Mouse (Mus musculus) stomach, postnatal 0 days (tissue): ENCODE measurements around the gene Gm49320. TPM values are rescaled to one million over a fixed set of nuclear protein-coding genes. Genes with fewer than 3 reads are reported as not detected.

Experiments used
- ATAC-seq: fragments of 200-750 bp; cut with Nextera tagmentation; 2 replicates; pipeline ENCODE4 v1.8.0; 2017; ENCODE audit not compliant: low FRiP score, low TSS enrichment
- DNase-seq: peaks from one replicate; pipeline ENCODE4 v3.0.0-alpha.2; 2016; ENCODE audit warnings: low spot score
- H3K27ac ChIP-seq: fragments of 300-500 bp; sonication (generic); replicated peaks from 2 replicates; pipeline ENCODE4 v1.5.1; 2014; ENCODE audit warnings: mild to moderate bottlenecking, control low read depth
- H3K27me3 ChIP-seq: fragments of 300-500 bp; sonication (generic); 2 replicates; pipeline ENCODE4 v1.6.1; 2014; ENCODE audit warnings: low read length; ENCODE audit not compliant: control insufficient read depth, insufficient read depth
- H3K36me3 ChIP-seq: fragments of 300-500 bp; sonication (generic); 2 replicates; pipeline ENCODE4 v1.6.1; 2014; ENCODE audit warnings: low read length, mixed read lengths; ENCODE audit not compliant: control insufficient read depth, insufficient read depth
- H3K4me1 ChIP-seq: fragments of 300-500 bp; sonication (generic); replicated peaks from 2 replicates; pipeline ENCODE4 v1.6.1; 2014; ENCODE audit warnings: antibody characterized with exemption; ENCODE audit not compliant: control insufficient read depth, insufficient read depth
- H3K4me2 ChIP-seq: fragments of 300-500 bp; sonication (generic); replicated peaks from 2 replicates; pipeline ENCODE4 v1.6.1; 2014; ENCODE audit warnings: low read depth, mild to moderate bottlenecking, control low read depth, moderate library complexity
- H3K4me3 ChIP-seq: fragments of 300-500 bp; sonication (generic); 2 replicates; pipeline ENCODE4 v1.5.1; 2014; ENCODE audit warnings: low read depth, low read length, control low read depth
- H3K9ac ChIP-seq: fragments of 300-500 bp; sonication (generic); 2 replicates; pipeline ENCODE4 v1.6.1; 2014; ENCODE audit warnings: mild to moderate bottlenecking, low read length, control low read depth, mixed read lengths
- H3K9me3 ChIP-seq: fragments of 300-500 bp; sonication (generic); 2 replicates; pipeline ENCODE4 v1.6.1; 2016; ENCODE audit warnings: low read length; ENCODE audit not compliant: control insufficient read depth
- CTCF ChIP-seq: IDR thresholded peaks from 2 replicates; pipeline ENCODE4 v1.5.1; 2016; ENCODE audit warnings: antibody characterized with exemption, low read depth, mild to moderate bottlenecking, moderate library complexity
- EP300 ChIP-seq: optimal IDR thresholded peaks from 2 replicates; pipeline ENCODE3; 2016; ENCODE audit warnings: antibody characterized with exemption
- whole genome bisulfite sequencing: fragments of 180-500 bp; shearing (Covaris S2); extraction: QIAGEN DNeasy Blood & Tissue Kit; methylation state at CpG from one replicate; pipeline ENCODE4 v1.1.7; 2014; 5-methylcytosine and 5-hydroxymethylcytosine counted together
- polyA plus RNA-seq: library from polyadenylated mRNA; unstranded; fragments of >200 nt; fragmentation: Nextera tagmentation; extraction: Ambion mirVana; gene quantifications from 2 replicates; pipeline ENCODE4 v1.2.1, GENCODE M21; 2015

Gm49320 gene
- polyA plus RNA-seq, 1 experiment from 2014 or later = 0.42 TPM

DNA sequence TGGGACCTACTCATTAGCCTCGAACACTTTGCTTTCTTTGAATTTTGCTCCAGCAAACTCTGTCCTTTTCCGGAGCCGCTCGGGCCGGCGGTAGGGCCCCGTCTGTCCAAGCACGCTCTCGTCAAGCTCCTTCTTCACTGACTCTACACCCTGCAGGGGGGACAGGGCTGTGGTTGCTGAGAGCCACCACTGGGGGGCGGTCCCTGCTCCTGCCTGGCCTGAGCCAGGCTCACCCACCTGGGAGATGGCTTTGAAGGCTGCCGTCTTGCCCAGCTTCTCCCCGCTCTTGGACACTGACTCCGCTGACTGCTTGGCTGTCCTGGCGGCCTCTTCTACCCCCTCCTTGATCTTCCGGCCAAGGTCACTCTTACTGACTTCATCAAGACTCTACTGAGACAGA is 29.0 kb downstream of the Gm49320 start:
- H3K27ac ChIP-seq = no peak overlapping the region
- H3K4me1 ChIP-seq = no peaks in the 10 kb centered on the region
- H3K9me3 ChIP-seq = no peaks in the 10 kb centered on the region
- TF ChIP-seq EP300 (no peak), CTCF (peak; percentile 65)
- ATAC-seq = peak; percentile 59; the same call in 1 of the 2 replicates
- H3K4me3 ChIP-seq = no peak overlapping the region
- 76% methylated on average over 15 of the region's 15 CpGs for WGBS
- no peak overlapping the region for H3K4me2 ChIP-seq
- no peak for DNase-seq
- peaks cover 41% of the 10 kb centered on the region for H3K36me3 ChIP-seq
- H3K9ac ChIP-seq = no peak overlapping the region
- no peaks in the 10 kb centered on the region for H3K27me3 ChIP-seq

- DNase-seq (no peak), ATAC-seq (no peak)
- Histone ChIP-seq H3K4me2 (no peak overlapping the region), H3K9ac (no peak overlapping the region), H3K4me1 (no peaks in the 10 kb centered on the region), H3K27ac (no peak overlapping the region), H3K36me3 (peaks cover 41% of the 10 kb centered on the region), H3K27me3 (no peaks in the 10 kb centered on the region), H3K9me3 (no peaks in the 10 kb centered on the region), H3K4me3 (no peak overlapping the region)
- 90% methylated on average over 6 of the region's 6 CpGs for WGBS
- no peak for TF ChIP-seq CTCF
- no peak for TF ChIP-seq EP300
Measured at GRCm38 (mm10) chr8:4269609-4270008, 30.9 kb downstream of the Gm49320 start.

DNA sequence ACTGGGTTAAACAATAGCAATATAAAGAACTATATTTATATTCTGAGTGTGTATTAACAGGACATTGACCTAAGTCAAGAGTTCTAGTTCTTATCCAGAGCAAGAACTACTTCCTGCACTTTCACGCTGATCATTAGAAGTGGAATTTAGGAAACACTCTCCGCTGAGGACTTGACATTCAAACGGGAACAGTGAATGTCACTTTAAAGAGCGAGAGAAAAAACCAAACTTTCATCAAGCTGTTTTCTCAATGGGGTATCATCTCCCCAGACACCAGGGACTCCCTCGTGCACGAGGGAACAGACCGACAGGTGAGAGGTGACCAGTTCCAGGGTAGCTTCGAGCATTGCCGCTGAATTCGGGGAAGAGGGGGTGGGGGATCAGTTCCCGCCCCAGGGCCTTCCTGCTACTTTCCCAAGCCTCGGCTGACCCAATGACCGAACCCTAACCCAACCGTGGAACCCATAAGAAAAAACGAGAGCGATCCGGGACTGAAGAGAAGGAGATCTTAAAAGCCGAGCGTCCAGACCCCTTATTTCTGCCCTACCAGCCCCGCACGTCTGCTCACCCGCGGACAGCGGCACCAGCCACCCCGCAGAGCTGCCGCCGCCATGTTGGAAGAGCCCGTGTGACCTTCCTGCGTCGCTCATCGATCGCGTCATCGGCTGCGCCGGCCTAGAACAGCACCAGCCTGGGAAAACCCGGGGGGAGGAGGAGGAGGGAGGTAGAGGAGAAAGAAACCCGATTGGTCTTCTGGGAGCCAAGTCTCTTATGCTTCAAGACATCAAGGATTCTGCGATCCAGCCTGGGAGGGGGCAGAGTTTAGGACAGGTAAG is 36.8 kb downstream of the Gm49320 start, which contains the start of gene Timm44:
Gene Timm44, minus strand, starts transcription at position 639 of the 836 bp plus-strand sequence.
- DNase-seq = peak; percentile 96
- peak within 1 kb of the TSS; percentile 77 for H3K4me2 ChIP-seq
- WGBS = under 1% methylated on average over 39 of the region's 39 CpGs

DNA sequence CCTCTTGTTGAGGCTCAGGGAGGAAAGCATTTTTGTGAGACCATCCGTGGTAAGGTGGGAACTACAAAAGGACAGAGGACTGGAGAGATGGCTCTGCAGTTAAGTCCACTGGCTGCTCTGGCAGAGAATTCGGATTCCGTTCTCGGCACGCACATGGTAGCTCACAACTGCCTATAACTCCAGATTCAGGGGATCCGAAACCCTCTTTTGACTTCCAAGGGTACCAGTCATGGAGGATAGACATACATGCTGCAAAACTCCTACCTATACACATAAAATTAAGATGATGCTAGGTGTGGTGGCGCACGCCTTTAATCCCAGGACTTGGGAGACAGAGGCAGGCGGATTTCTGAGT is 37.4 kb downstream of the Gm49320 start:
- Histone ChIP-seq H3K4me3 (peak overlapping the region; percentile 84), H3K9me3 (no peaks in the 10 kb centered on the region), H3K9ac (peak overlapping the region; percentile 89), H3K4me1 (0 out of 2 replicates have a peak, but pooled peaks cover 2% of the 10 kb centered on the region), H3K36me3 (peaks cover 8% of the 10 kb centered on the region; the same call in 1 of the 2 replicates), H3K4me2 (peak overlapping the region; percentile 77), H3K27me3 (no peaks in the 10 kb centered on the region), H3K27ac (peak overlapping the region; percentile 74; the same call in 1 of the 2 replicates)
- ATAC-seq (no peak), DNase-seq (no peak)
- WGBS = 19% methylated on average over 9 of the region's 9 CpGs
- TF ChIP-seq EP300 (no peak), CTCF (no peak)

More for the DNA sequence above, 36.8 kb downstream of the Gm49320 start, which contains the start of gene Timm44:
- peak within 1 kb of the TSS; percentile 74 for H3K27ac ChIP-seq
- H3K4me3 ChIP-seq = peak within 1 kb of the TSS; percentile 84
- no peaks in the 10 kb centered on the region for H3K9me3 ChIP-seq
- no peaks in the 10 kb centered on the region for H3K27me3 ChIP-seq
- H3K4me1 ChIP-seq = 0 out of 2 replicates have a peak, but pooled peaks cover 2% of the 10 kb centered on the region
- TF ChIP-seq EP300 (no peak), CTCF (no peak)
- H3K36me3 ChIP-seq = peaks cover 8% of the 10 kb centered on the region; the same call in 1 of the 2 replicates
- H3K9ac ChIP-seq = peak within 1 kb of the TSS; percentile 89
- peak; percentile 99 for ATAC-seq

DNA sequence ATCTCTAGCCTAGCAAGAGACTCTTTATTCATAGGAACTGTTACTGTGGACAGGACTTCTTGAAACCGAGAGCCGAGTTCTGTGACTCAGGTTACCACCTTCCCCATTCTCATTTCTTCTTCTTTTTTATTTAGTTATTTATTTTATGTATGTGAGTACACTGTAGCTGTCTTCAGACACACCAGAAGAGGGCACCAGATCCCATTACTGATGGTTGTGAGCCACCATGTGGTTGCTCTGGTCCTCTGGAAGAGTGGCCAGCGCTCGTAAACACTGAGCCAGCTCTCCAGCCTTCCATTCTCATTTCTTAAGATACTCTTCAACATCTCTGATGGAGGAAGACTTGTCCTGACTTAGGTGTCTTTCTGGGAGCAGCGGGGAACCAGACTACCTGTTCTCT is 54.1 kb downstream of the Gm49320 start:
- TF ChIP-seq EP300 (no peak), CTCF (peak; percentile 38)
- no peak overlapping the region for H3K4me2 ChIP-seq
- no peak overlapping the region for H3K27ac ChIP-seq
- WGBS = 88% methylated on average over 5 of the region's 5 CpGs
- H3K9ac ChIP-seq = no peak overlapping the region
- no peaks in the 10 kb centered on the region for H3K4me1 ChIP-seq
- ATAC-seq = no peak
- no peak for DNase-seq
- no peaks in the 10 kb centered on the region for H3K27me3 ChIP-seq
- peaks cover 13% of the 10 kb centered on the region for H3K36me3 ChIP-seq
- H3K9me3 ChIP-seq = no peaks in the 10 kb centered on the region
- no peak overlapping the region for H3K4me3 ChIP-seq

DNA sequence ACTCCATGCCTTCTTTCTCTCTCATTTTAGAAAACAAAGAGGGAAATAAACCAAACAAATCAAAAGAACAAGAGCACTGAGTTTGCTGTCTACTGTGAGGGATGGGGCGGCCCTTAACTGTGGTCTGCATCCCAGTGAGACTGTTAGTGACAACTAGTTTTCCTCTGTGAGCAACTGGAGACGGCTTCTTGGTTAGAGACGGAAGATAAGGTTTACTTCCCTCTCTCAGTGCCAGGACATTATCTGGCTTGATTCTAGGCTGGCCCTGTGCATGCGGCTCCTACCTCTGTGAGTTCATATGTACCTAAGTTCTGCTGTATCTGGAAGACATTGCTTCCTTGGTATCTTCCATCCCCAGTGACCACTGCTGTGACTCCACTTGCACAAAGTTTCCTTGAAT is 59.2 kb downstream of the Gm49320 start:
- H3K9me3 ChIP-seq = no peaks in the 10 kb centered on the region
- H3K36me3 ChIP-seq = peaks cover 24% of the 10 kb centered on the region
- no peak overlapping the region for H3K4me3 ChIP-seq
- H3K9ac ChIP-seq = no peak overlapping the region
- ATAC-seq (no peak), DNase-seq (no peak)
- 84% methylated on average over 4 of the region's 4 CpGs for WGBS
- no peak for TF ChIP-seq CTCF
- TF ChIP-seq EP300 = no peak
- H3K27ac ChIP-seq = no peak overlapping the region
- H3K4me1 ChIP-seq = no peaks in the 10 kb centered on the region
- H3K4me2 ChIP-seq = no peak overlapping the region
- H3K27me3 ChIP-seq = no peaks in the 10 kb centered on the region

Other genes with a start within 250 kb of the Gm49320 start
- gene Cd209f, start 133.0 kb upstream of the Gm49320 start, polyA plus RNA-seq = 0.45 and 0.50 TPM in 2 replicates
- gene Cd209g, start 104.8 kb upstream of the Gm49320 start, polyA plus RNA-seq = 0.12 TPM in 1 of 2 replicates, not detected in the other
- gene Evi5l, start 72.3 kb upstream of the Gm49320 start, polyA plus RNA-seq = 10.6 and 11.0 TPM in 2 replicates
- gene Prr36, start 21.4 kb upstream of the Gm49320 start, polyA plus RNA-seq = 0.52 and 0.90 TPM in 2 replicates
- 9.8 and 10.6 TPM in 2 replicates for gene Lrrc8e, start 12.0 kb upstream of the Gm49320 start, polyA plus RNA-seq
- 15.7 and 19.8 TPM in 2 replicates for gene Map2k7, start 125 bp upstream of the Gm49320 start, polyA plus RNA-seq
- gene Tgfbr3l, start 9.3 kb downstream of the Gm49320 start, polyA plus RNA-seq = 1.1 and 1.7 TPM in 2 replicates
- gene Snapc2, start 14.2 kb downstream of the Gm49320 start, polyA plus RNA-seq = 33.8 and 35.6 TPM in 2 replicates
- 43.9 and 53.1 TPM in 2 replicates for gene Ctxn1, start 20.4 kb downstream of the Gm49320 start, polyA plus RNA-seq
- gene Timm44, start 37.0 kb downstream of the Gm49320 start, polyA plus RNA-seq = 37.8 and 38.4 TPM in 2 replicates
- 4.4 and 5.3 TPM in 2 replicates for gene Ccl25, start 86.3 kb downstream of the Gm49320 start, polyA plus RNA-seq
- gene Elavl1, start 86.5 kb downstream of the Gm49320 start, polyA plus RNA-seq = 80.2 and 88.6 TPM in 2 replicates